Mouse (Mus musculus) G1E (cell line): ENCODE measurements around the gene Tmem266.

ENCODE experiments used
- CTCF ChIP-seq: IDR thresholded peaks from 2 replicates; pipeline ENCODE4 v1.5.1; 2012; ENCODE audit warnings: low read depth, low read length, inconsistent platforms, mixed read lengths
- GATA1 ChIP-seq: IDR thresholded peaks from 2 replicates; pipeline ENCODE4 v1.6.1; 2012; ENCODE audit warnings: borderline replicate concordance, low read length, inconsistent platforms, mixed read lengths
- POLR2AphosphoS5 ChIP-seq: IDR thresholded peaks from 2 replicates; pipeline ENCODE4 v1.6.1; 2012; ENCODE audit warnings: low read depth, low read length, inconsistent platforms; ENCODE audit not compliant: insufficient replicate concordance

- no peak for TF ChIP-seq POLR2AphosphoS5
- TF ChIP-seq CTCF, result no peak
- no peak for TF ChIP-seq GATA1
Observed at GRCm38 (mm10) chr9:55329401-55329800, 2.7 kb downstream of the Tmem266 start.
